ENCODE assay signal across 16 mouse cellular contexts in the genomic region with DNA sequence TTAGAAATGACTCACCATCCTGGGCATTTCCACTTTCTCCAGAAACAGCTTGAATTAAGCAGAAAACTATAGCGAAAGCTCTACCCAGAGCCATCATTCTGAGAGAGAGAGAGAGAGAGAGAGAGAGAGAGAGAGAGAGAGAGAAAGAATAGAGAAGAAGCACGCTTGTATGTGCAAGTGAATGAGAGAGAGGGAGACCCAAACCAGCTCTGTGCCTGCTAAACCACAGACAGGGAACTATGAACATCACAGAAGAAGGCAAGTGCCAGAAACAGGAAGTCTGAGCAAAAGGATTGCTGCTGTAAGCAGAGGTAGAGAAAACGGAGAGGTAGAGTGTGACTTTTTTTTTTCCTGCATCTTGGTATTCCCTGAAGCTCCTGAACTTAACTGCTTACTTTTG. TPM values are rescaled to one million over a fixed set of nuclear protein-coding genes. Genes with fewer than 3 reads are reported as not detected.
DNase-seq lines count a peak whose midpoint lies in the region; ATAC-seq and TF ChIP-seq lines count a peak whose summit lies in the region.
"Had no signal": no experiment of that assay in that cellular context is flagged by ENCODE, and none has a peak within 500 bp of the region (broad histone marks: within the 10 kb centered on the region; RNA-seq: fewer than 3 reads in every experiment).

No protein-coding gene starts in this region.

- no peaks in the 10 kb centered on the region for H3K4me1 ChIP-seq in thymus, adult 2 months (replicated peaks; ENCODE audit: control insufficient read depth, insufficient read depth, low read length)
- H3K4me1 ChIP-seq in stomach, postnatal 0 days (replicated peaks; ENCODE audit: control insufficient read depth, insufficient read depth) = no peaks in the 10 kb centered on the region
- no peaks in the 10 kb centered on the region for H3K4me1 ChIP-seq in midbrain, embryonic 15.5 days
- no peaks in the 10 kb centered on the region for H3K4me1 ChIP-seq in midbrain, embryonic 11.5 days (ENCODE audit: control insufficient read depth, insufficient read depth, low read length)
- H3K4me1 ChIP-seq: limb, embryonic 12.5 days had no signal

- H3K9ac ChIP-seq in stomach, postnatal 0 days (ENCODE audit: low read length) = no peak overlapping the region
- H3K9ac ChIP-seq in midbrain, embryonic 15.5 days = no peak overlapping the region
- H3K9ac ChIP-seq in midbrain, embryonic 11.5 days (ENCODE audit: low read length) = no peak overlapping the region
- H3K9ac ChIP-seq: forebrain, postnatal 0 days; limb, embryonic 12.5 days had no signal

- H3K4me3 ChIP-seq in thymus, adult 2 months (ENCODE audit: control insufficient read depth, insufficient read depth, low read length) = no peak overlapping the region
- H3K4me3 ChIP-seq in stomach, postnatal 0 days (ENCODE audit: low read depth, low read length) = no peak overlapping the region
- no peak overlapping the region for H3K4me3 ChIP-seq in midbrain, embryonic 15.5 days
- H3K4me3 ChIP-seq in midbrain, embryonic 11.5 days (ENCODE audit: low read depth, low read length) = no peak overlapping the region
- H3K4me3 ChIP-seq: limb, embryonic 12.5 days; myocyte had no signal

- no peaks in the 10 kb centered on the region for H3K9me3 ChIP-seq in stomach, postnatal 0 days (ENCODE audit: control insufficient read depth, low read length)
- no peaks in the 10 kb centered on the region for H3K9me3 ChIP-seq in midbrain, embryonic 15.5 days
- H3K9me3 ChIP-seq in midbrain, embryonic 11.5 days (ENCODE audit: control insufficient read depth, low read length) = no peaks in the 10 kb centered on the region
- H3K9me3 ChIP-seq: limb, embryonic 12.5 days had no signal

- peak; percentile 37 for ATAC-seq in CD4-positive, CD25-positive, alpha-beta regulatory T cell, adult 4 months
- peak; percentile 46 for ATAC-seq in inflammation-experienced regulatory T-cells, adult 6 months
- no peak for ATAC-seq in stomach, postnatal 0 days (ENCODE audit: low FRiP score, low TSS enrichment)
- ATAC-seq in midbrain, embryonic 15.5 days (replicated peaks) = no peak
- no peak for ATAC-seq in midbrain, embryonic 11.5 days (ENCODE audit: low FRiP score)
- ATAC-seq: forebrain, postnatal 0 days had no signal

- no peak overlapping the region for H3K27ac ChIP-seq in thymus, adult 2 months (ENCODE audit: control insufficient read depth, insufficient read depth, low read length)
- H3K27ac ChIP-seq in stomach, postnatal 0 days (replicated peaks) = no peak overlapping the region
- no peak overlapping the region for H3K27ac ChIP-seq in midbrain, embryonic 15.5 days
- H3K27ac ChIP-seq in midbrain, embryonic 11.5 days (ENCODE audit: low read depth, low read length) = no peak overlapping the region
- H3K27ac ChIP-seq: limb, embryonic 12.5 days had no signal

- H3K36me3 ChIP-seq in thymus, adult 2 months (ENCODE audit: control insufficient read depth, insufficient read depth, low read length) = no peaks in the 10 kb centered on the region
- H3K36me3 ChIP-seq in stomach, postnatal 0 days (ENCODE audit: control insufficient read depth, insufficient read depth, low read length) = no peaks in the 10 kb centered on the region
- no peaks in the 10 kb centered on the region for H3K36me3 ChIP-seq in midbrain, embryonic 15.5 days (replicated peaks)
- H3K36me3 ChIP-seq in midbrain, embryonic 11.5 days (ENCODE audit: control insufficient read depth, insufficient read depth, low read length) = no peaks in the 10 kb centered on the region
- H3K36me3 ChIP-seq: limb, embryonic 12.5 days had no signal

- TF ChIP-seq EP300 in stomach, postnatal 0 days (optimal IDR thresholded peaks at IDR 0.05) = no peak

- peak; percentile 54 for DNase-seq in MEL-GATA-1-ER (ENCODE audit: extremely low read depth, low read depth)
- DNase-seq in thymus, adult 2 months = peak; percentile 37
- DNase-seq in stomach, postnatal 0 days (ENCODE audit: low spot score) = no peak
- DNase-seq in layer of hippocampus, adult 11-12 months (ENCODE audit: low spot score) = no peak
- DNase-seq in midbrain, embryonic 11.5 days (ENCODE audit: low spot score, missing footprints) = no peak
- DNase-seq: adrenal gland, postnatal 25 days; cerebellum, adult 11-12 months; forebrain, postnatal 0 days; gastrocnemius, postnatal 10 days; kidney, adult 11 months; kidney, postnatal 36 days had no signal

- TF ChIP-seq CTCF in thymus, adult 2 months (IDR thresholded peaks at IDR 0.05; ENCODE audit: borderline replicate concordance, control insufficient read depth, extremely low read depth, insufficient read depth, low read length, poor library complexity) = no peak
- TF ChIP-seq CTCF in stomach, postnatal 0 days (IDR thresholded peaks at IDR 0.05; ENCODE audit: low read depth) = no peak

- H3K4me2 ChIP-seq in stomach, postnatal 0 days (replicated peaks; ENCODE audit: low read depth) = no peak overlapping the region
- H3K4me2 ChIP-seq in midbrain, embryonic 15.5 days = no peak overlapping the region
- H3K4me2 ChIP-seq in midbrain, embryonic 11.5 days = no peak overlapping the region
- H3K4me2 ChIP-seq: limb, embryonic 12.5 days had no signal

- no peaks in the 10 kb centered on the region for H3K27me3 ChIP-seq in thymus, adult 2 months (ENCODE audit: control insufficient read depth, insufficient read depth, low read length)
- H3K27me3 ChIP-seq in stomach, postnatal 0 days (ENCODE audit: control insufficient read depth, insufficient read depth, low read length) = no peaks in the 10 kb centered on the region
- no peaks in the 10 kb centered on the region for H3K27me3 ChIP-seq in midbrain, embryonic 15.5 days (replicated peaks)
- no peaks in the 10 kb centered on the region for H3K27me3 ChIP-seq in midbrain, embryonic 11.5 days (ENCODE audit: control insufficient read depth, insufficient read depth, low read length)
- H3K27me3 ChIP-seq: limb, embryonic 12.5 days had no signal

- 4% methylated on average over 3 of the region's 3 CpGs for WGBS in thymus, adult 2 months
- WGBS in stomach, postnatal 0 days = 71% methylated on average over 3 of the region's 3 CpGs
- 84% methylated on average over 3 of the region's 3 CpGs for WGBS in midbrain, embryonic 15.5 days
- 77% methylated on average over 3 of the region's 3 CpGs for WGBS in midbrain, embryonic 11.5 days

- no peak for TF ChIP-seq POLR2A in thymus, adult 2 months (IDR thresholded peaks at IDR 0.05; ENCODE audit: control insufficient read depth, extremely low read depth, insufficient read depth, low read length, poor library complexity)

RNA-seq across cellular contexts. Expression of a gene that starts 0.3 kb away (rescaled TPM):
- polyA plus RNA-seq in CD4-positive, CD25-positive, alpha-beta regulatory T cell, adult 4 months (2017; shearing (Covaris generic)) = 100 to 1,000 TPM; 218 to 281 TPM
- 100 to 1,000 TPM in 2 of 3 experiments, 10 to 100 TPM in 1; 91.9 to 193 (median 146) TPM for polyA plus RNA-seq in inflammation-experienced regulatory T-cells, adult 6 months (2017; shearing (Covaris generic))
- 10.1 and 10.9 TPM in 2 replicates for polyA plus RNA-seq in thymus, adult 2 months (2012; rRNA removed)
- 0.24 and 0.34 TPM in 2 replicates for polyA plus RNA-seq in stomach, postnatal 0 days (2015; fragmentation: Nextera tagmentation; extraction: Ambion mirVana)
- not detected in 2 replicates for polyA plus RNA-seq in midbrain, embryonic 15.5 days (2015; fragmentation: Nextera tagmentation; extraction: Ambion mirVana)
- polyA plus RNA-seq in midbrain, embryonic 11.5 days (2014; fragmentation: Nextera tagmentation; extraction: Ambion mirVana) = 0.15 TPM in 1 of 2 replicates, not detected in the other
- polyA plus RNA-seq: forebrain, postnatal 0 days; myocyte had no signal

Comparison
In these comparisons a context has a peak if more than half of its experiments do, and no peak if none do; other contexts are left out.
1. ATAC-seq: peak in CD4-positive, CD25-positive, alpha-beta regulatory T cell, adult 4 months (single experiment) and inflammation-experienced regulatory T-cells, adult 6 months (single experiment); none in stomach, postnatal 0 days (single experiment), midbrain, embryonic 15.5 days (single experiment) and midbrain, embryonic 11.5 days (single experiment).
2. DNase-seq: peak in MEL-GATA-1-ER (single experiment) and thymus, adult 2 months (single experiment); none in stomach, postnatal 0 days (single experiment), layer of hippocampus, adult 11-12 months (single experiment) and midbrain, embryonic 11.5 days (single experiment).